Comparison of ENCODE assay signal across 30 mouse cellular contexts in the genomic region with DNA sequence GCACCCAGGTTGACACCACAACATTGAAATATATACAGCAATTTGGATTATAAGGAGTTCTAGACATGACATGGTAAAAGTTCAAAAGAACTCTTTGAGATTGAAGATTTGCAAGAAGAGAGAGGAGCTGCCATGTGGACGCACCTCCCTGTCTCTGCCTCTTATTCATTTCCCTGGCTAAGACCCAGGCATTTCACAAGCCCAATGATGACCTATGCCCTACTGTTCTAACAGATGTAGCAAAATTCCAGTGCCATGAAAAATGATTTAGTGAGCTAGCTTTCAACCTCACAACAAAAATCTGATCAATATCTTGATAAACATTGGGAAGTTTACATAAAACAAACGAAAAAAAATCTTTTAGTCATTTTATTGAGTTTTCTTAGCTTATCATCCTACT.
DNase-seq lines count a peak whose midpoint lies in the region; ATAC-seq lines count a peak whose summit lies in the region.
"Had no signal": no experiment of that assay in that cellular context is flagged by ENCODE, and none has a peak within 500 bp of the region (broad histone marks: within the 10 kb centered on the region; RNA-seq: fewer than 3 reads in every experiment).

No protein-coding gene starts in this region.

- H3K4me1 ChIP-seq in hindbrain, embryonic 16.5 days (ENCODE audit: control insufficient read depth, insufficient read depth, low read depth, low read length) = no peaks in the 10 kb centered on the region
- H3K4me1 ChIP-seq in forebrain, embryonic 13.5 days = no peaks in the 10 kb centered on the region
- H3K4me1 ChIP-seq: embryonic facial prominence, embryonic 10.5 days; embryonic facial prominence, embryonic 15.5 days; forebrain, embryonic 12.5 days; heart, embryonic 12.5 days; hindbrain, embryonic 13.5 days; liver, embryonic 13.5 days; midbrain, embryonic 12.5 days; neural tube, embryonic 13.5 days had no signal

- H3K4me3 ChIP-seq in hindbrain, embryonic 16.5 days (ENCODE audit: low read length) = no peak overlapping the region
- no peak overlapping the region for H3K4me3 ChIP-seq in forebrain, embryonic 13.5 days
- H3K4me3 ChIP-seq: embryonic facial prominence, embryonic 10.5 days; embryonic facial prominence, embryonic 15.5 days; forebrain, embryonic 12.5 days; heart, embryonic 12.5 days; hindbrain, embryonic 13.5 days; liver, embryonic 13.5 days; megakaryocyte, embryonic 14.5 days; midbrain, embryonic 12.5 days; neural tube, embryonic 13.5 days had no signal

- peak; percentile 25 for DNase-seq in kidney, adult 9 months
- DNase-seq in kidney, adult 11 months = no peak
- peak; percentile 51 for DNase-seq in lung, postnatal 36 days
- DNase-seq in lung, postnatal 14 days = no peak
- peak; percentile 62 for DNase-seq in adrenal gland, adult 2 months
- peak; percentile 34 to 55 for DNase-seq in adrenal gland, postnatal 36 days
- DNase-seq: B cell, adult 2 months; cerebellum, adult 8-10 months; cerebellum, postnatal 25 days; gastrocnemius, postnatal 25 days; heart, adult 11 months; heart, postnatal 4 days; left cerebral cortex, postnatal 4 days; liver, embryonic 13.5 days; lung, adult 2 months; lung, postnatal 4 days; right cerebral cortex, postnatal 14 days had no signal

- H3K36me3 ChIP-seq in hindbrain, embryonic 16.5 days (ENCODE audit: control insufficient read depth, insufficient read depth, low read length) = no peaks in the 10 kb centered on the region
- no peaks in the 10 kb centered on the region for H3K36me3 ChIP-seq in forebrain, embryonic 13.5 days (ENCODE audit: poor library complexity, severe bottlenecking)
- H3K36me3 ChIP-seq: embryonic facial prominence, embryonic 10.5 days; embryonic facial prominence, embryonic 15.5 days; forebrain, embryonic 12.5 days; heart, embryonic 12.5 days; hindbrain, embryonic 13.5 days; liver, embryonic 13.5 days; midbrain, embryonic 12.5 days; neural tube, embryonic 13.5 days had no signal

- H3K4me2 ChIP-seq in hindbrain, embryonic 16.5 days (ENCODE audit: low read length) = no peak overlapping the region
- H3K4me2 ChIP-seq in forebrain, embryonic 13.5 days = no peak overlapping the region
- H3K4me2 ChIP-seq: embryonic facial prominence, embryonic 15.5 days; forebrain, embryonic 12.5 days; heart, embryonic 12.5 days; hindbrain, embryonic 13.5 days; liver, embryonic 13.5 days; midbrain, embryonic 12.5 days; neural tube, embryonic 13.5 days had no signal

- no peak for ATAC-seq in hindbrain, embryonic 16.5 days
- no peak for ATAC-seq in forebrain, embryonic 13.5 days
- ATAC-seq: intestine, postnatal 0 days had no signal

- no peaks in the 10 kb centered on the region for H3K9me3 ChIP-seq in hindbrain, embryonic 16.5 days (ENCODE audit: control insufficient read depth, low read length)
- no peaks in the 10 kb centered on the region for H3K9me3 ChIP-seq in forebrain, embryonic 13.5 days (replicated peaks)
- H3K9me3 ChIP-seq: embryonic facial prominence, embryonic 10.5 days; embryonic facial prominence, embryonic 15.5 days; forebrain, embryonic 12.5 days; hindbrain, embryonic 13.5 days; liver, embryonic 13.5 days; midbrain, embryonic 12.5 days; neural tube, embryonic 13.5 days had no signal

- no peak overlapping the region for H3K9ac ChIP-seq in hindbrain, embryonic 16.5 days (ENCODE audit: low read depth, low read length)
- H3K9ac ChIP-seq in forebrain, embryonic 13.5 days = no peak overlapping the region
- H3K9ac ChIP-seq: embryonic facial prominence, embryonic 15.5 days; forebrain, embryonic 12.5 days; heart, embryonic 12.5 days; hindbrain, embryonic 13.5 days; liver, embryonic 13.5 days; midbrain, embryonic 12.5 days; neural tube, embryonic 13.5 days had no signal

- no peaks in the 10 kb centered on the region for H3K27me3 ChIP-seq in hindbrain, embryonic 16.5 days (replicated peaks; ENCODE audit: control insufficient read depth, insufficient read depth, low read length)
- H3K27me3 ChIP-seq in forebrain, embryonic 13.5 days = no peaks in the 10 kb centered on the region
- H3K27me3 ChIP-seq: CH12.LX; embryonic facial prominence, embryonic 15.5 days; forebrain, embryonic 12.5 days; heart, embryonic 12.5 days; hindbrain, embryonic 13.5 days; liver, embryonic 13.5 days; megakaryocyte, embryonic 14.5 days; midbrain, embryonic 12.5 days; neural tube, embryonic 13.5 days had no signal

- WGBS in hindbrain, embryonic 16.5 days = 83% methylated on average over 2 of the region's 2 CpGs
- 80% methylated on average over 2 of the region's 2 CpGs for WGBS in forebrain, embryonic 13.5 days

- no peak overlapping the region for H3K27ac ChIP-seq in hindbrain, embryonic 16.5 days (ENCODE audit: low read depth, low read length)
- no peak overlapping the region for H3K27ac ChIP-seq in forebrain, embryonic 13.5 days
- H3K27ac ChIP-seq: embryonic facial prominence, embryonic 10.5 days; embryonic facial prominence, embryonic 15.5 days; forebrain, embryonic 12.5 days; hindbrain, embryonic 13.5 days; kidney, postnatal 0 days; liver, embryonic 13.5 days; midbrain, embryonic 12.5 days; neural tube, embryonic 13.5 days had no signal

Comparison
In these comparisons a context has a peak if more than half of its experiments do, and no peak if none do; other contexts are left out.
1. DNase-seq: peak in kidney, adult 9 months (single experiment), lung, postnatal 36 days (single experiment), adrenal gland, adult 2 months (single experiment) and adrenal gland, postnatal 36 days (2 of 2); none in kidney, adult 11 months (single experiment) and lung, postnatal 14 days (single experiment).